Mouse (Mus musculus): ENCODE results near the gene Dusp28.
A peak's percentile ranks its signal among the peaks of the same experiment; 100 is the strongest.

The Dusp28 gene

GRCm38 (mm10) chr1:92906779-92907631 lies at the start of gene Dusp28:
Gene Dusp28, plus strand, starts transcription at chr1:92906981.
- peak; percentile 82 for DNase-seq

DNA sequence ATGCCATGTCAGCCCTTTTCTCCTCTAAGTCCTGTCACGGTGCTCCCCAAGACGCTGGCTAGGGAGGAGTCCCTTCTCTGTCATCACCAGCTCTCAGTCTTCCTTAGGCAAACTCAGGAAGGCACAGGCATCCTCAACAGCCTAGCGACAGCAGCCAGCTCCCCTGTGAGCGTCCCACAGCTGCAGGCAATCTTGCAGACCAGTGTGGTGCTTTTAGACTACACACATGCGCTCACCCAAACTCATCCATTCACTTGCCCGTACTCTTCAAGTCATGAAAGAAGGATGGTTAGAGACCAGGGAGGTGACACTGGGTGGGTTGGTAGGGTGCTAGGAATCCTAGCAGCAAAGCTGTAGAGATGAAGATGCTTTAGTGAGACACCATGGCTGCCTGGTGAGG lies 45.3 kb upstream of the Dusp28 start:
- no peak for DNase-seq

DNA sequence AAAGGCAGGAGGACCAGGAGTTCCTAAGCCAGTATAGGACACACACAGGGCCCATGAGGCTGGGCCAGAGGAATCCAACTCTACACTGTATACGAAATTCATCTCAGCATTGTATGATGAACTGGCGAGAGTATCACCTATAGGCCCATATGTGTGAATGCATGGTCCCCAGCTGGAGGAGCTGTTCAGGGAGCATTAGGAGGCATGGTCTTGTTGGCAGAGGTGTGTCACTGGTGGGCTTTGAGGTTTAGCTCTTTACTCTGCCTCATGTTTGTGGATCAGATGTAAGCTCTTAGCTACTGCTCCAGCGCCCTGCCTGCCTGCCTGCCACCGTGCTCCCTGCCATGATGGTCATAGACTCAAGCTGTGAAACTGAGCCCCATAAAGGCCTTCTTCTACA lies 43.5 kb upstream of the Dusp28 start:
- DNase-seq = no peak

DNA sequence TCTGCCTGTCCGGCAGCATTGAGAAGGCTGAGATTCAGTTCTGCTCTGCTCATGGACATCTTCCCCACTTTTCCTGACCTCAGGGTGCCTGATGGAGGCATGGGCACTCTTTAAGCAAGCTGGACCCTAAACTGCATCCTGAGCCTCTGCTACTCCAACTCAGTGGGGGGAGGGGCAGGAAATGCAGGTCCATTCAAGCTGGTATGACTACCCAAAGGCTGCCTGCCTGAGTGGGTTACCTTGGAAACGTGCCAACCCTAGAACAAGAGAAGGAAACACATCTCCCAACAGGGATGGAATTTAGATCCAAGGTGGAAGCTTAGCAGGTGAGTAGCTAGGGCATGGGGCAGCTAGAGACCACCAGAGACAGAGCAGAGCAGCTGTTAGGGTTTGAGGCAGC lies 40.6 kb upstream of the Dusp28 start:
- DNase-seq = no peak

GRCm38 (mm10) chr1:92869985-92870384 lies 36.8 kb upstream of the Dusp28 start:
- no peak for DNase-seq

- DNase-seq = no peak
Observed at GRCm38 (mm10) chr1:92872666-92873065, 34.1 kb upstream of the Dusp28 start.

GRCm38 (mm10) chr1:92874011-92874410 lies 32.8 kb upstream of the Dusp28 start:
- DNase-seq = no peak

DNA sequence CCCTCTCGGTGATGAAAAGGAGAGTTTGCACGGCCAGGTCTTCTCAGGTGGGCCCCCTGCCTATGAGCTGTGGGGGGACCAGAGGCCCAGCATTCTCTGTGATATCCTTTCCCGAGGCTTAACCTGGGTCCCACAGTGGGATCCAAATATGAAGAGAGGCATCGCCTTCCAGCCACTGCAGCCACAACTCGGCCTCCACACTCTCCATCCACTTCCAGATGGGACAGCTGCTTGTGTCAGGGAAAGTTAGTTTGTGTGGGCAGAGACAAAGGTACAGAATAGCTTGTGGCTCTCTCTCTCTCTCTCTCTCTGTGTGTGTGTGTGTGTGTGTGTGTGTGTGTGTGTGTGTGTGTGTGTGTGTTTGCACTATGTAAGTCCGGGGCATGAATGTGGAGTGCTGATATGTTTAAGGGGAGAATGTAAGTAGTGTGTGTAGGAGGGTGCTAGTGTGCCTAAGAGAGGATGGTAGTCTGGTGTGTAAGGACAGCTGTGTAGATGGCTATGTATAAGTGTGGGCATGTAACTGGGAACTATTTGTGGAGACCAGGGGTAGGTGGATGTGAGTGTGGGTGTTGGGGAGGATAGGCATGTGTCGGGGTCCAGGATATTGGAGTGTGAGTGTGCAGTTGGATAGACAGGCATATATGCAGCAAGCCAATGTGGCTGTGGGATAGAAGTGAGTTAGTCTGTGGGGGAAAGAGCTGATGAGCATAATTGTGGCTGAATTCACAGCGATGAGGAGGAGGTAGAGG lies 31.2 kb upstream of the Dusp28 start:
- no peak for DNase-seq

DNA sequence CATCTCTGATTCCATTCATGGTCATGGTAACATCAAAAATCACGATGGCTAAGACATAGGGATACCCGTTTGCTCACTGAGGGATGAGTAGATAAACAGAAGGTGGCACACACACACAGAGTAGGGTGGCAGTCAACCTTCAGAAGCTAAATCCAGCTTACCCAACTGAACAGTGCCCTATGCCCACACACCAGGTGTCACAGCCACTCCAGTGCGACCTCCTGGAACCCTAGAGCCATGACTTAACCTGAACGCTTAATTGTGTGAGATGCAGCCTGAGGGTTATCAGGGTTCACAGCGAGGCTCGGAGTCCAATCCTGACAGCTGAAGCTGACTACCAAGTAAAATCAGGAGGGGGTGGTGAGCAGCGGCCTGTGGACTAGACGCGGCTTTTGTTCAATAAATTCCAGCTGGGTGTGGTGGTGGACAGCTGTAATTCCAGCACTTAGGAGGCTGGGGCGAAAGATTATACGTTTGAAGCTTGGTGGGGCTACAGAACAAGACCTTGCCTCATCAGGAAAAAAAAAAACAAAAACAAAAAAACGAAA lies 29.3 kb upstream of the Dusp28 start:
- no peak for DNase-seq

DNA sequence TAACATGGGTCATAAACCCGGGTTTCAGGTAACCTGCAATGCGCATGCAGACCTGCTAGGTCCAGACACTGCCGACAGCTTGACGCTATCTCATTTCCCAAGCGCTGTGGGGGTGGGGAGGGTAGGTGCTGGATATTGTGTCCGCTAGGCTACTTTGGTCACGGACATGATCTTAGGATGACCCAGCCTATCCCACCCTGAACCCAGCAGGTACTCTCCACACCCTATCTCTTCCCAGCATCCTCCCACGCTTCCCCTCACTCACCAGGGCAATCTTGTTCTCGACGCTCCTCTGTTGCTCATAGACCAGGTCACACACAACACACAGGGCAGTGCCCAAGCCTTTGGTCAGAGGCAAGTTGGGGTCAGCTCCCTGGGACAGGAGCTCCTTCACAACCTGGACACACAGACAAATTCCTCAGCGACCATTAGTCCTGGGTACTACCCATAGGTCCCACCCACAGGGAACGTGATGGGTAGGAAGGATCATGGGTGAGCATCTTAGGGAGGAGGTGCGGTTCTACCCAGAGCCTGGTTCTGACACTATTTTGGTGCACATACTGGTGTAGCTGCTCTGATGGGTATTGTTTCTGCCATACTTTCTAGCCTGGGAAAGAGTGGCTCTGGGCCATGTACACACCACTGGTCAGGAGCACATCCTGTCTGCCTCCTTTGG lies 28.6 kb upstream of the Dusp28 start:
- no peak for DNase-seq

DNA sequence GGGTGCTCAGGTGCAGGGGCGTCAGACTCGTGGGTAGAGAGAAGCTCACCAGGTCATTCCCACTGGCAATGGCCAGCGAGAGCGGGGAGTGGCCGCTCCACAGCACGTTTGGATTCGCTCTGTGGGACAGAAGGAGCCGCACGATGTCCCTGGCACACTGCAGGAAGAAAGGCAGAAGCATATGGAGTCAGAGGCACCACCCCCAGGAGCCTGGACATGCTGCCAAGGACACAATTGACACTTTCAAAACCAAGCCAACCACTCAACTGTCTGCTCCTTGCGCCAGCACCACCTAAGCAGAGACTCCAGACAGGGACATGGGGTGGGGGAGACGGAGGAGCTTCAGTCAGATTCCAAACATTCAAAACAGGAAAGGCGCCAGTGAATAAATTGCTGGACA lies 27.5 kb upstream of the Dusp28 start:
- DNase-seq = no peak

DNA sequence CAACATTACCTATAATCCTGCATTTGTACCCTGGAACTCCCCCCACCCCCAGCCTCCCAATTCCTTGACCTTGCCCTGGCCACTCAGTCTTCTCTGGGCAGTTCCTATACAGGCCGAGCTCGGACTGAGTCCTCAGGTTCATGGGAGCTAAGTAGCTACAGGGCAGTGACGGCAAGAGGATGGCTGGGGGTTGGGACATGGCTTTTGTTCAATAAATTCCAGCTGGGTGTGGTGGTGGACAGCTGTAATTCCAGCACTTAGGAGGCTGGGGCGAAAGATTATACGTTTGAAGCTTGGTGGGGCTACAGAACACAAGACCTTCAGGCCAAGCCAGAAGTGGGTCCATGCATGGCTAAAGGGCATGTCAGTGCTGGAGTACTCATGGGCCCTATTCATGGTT lies 26.7 kb upstream of the Dusp28 start:
- no peak for DNase-seq

- no peak for DNase-seq
Observed at GRCm38 (mm10) chr1:92881982-92882381, 24.8 kb upstream of the Dusp28 start.

DNA sequence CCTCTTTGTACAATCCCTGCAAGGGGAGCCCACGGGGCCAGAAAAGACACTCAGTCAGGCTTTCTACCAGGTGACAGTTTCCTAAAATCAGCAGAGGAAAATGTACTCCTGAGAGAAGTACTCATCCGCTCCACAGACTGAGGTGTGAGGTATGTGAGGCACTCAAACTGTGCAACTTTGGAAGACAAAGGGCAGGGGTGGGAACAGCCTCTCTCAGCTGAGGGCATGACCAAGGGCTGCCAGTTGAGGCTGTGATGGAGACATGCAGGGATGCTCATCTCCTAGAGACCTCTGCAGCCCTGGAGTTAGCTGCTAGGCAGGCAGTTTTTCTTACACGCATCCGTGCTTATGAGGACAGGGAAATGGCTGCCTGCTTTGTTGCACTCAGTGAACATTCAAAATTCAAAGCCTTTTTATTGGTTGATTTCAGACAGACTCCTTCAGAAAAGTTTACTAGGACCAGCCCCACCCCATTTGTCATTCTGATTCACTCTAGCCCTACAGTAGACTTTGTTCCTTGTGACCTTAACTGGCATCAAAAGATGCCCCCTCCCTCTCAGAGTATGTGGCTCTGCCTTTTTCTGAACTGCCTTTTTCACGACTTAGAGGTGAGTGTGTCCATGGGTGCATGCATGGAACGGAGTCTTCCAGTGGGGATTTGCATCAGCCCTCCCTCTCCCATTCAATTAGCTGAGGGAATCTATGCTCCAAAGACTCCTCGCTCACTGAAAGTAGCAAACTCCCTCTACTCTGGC lies 17.7 kb upstream of the Dusp28 start:
- DNase-seq = no peak

DNA sequence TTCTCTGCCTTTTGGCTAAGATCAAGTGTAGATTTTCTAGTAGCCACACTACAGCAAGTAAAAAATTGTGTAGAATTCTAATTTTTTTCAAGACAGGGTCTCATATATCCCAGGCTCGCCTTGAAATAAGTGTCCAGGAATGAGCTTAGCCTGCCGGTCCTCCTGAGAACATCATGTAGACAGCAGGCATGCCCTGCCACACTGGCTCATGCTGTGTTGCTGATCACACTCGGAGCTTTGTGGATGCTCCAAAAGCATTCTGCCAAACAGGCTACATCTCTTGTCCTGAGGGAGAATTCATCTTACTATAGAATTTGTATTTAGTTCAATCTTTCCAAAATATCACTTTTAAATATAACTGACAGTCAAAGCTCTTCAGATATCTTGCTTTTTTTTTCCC lies 14.0 kb upstream of the Dusp28 start:
- DNase-seq = no peak

- no peak for DNase-seq
Observed at GRCm38 (mm10) chr1:92893896-92894295, 12.9 kb upstream of the Dusp28 start.

DNA sequence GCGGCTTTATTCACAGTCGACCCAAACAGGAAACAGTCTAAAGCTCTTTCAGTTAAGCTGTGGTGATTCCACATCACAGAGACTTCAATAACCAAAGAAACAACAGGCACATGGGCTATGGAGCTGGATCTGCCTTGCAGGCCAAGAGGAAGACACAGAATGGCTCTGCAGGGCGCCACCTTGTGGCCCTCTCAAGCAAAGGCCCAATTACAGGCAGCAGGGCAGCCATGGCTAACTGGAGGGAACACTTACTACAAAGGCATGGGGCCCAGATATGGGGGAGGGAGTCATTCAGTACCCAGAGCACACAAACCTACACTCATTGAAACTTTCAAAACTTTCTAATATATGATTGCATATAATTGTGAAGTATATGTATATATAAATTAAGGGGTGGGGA lies 11.7 kb upstream of the Dusp28 start:
- DNase-seq = peak; percentile 75

DNA sequence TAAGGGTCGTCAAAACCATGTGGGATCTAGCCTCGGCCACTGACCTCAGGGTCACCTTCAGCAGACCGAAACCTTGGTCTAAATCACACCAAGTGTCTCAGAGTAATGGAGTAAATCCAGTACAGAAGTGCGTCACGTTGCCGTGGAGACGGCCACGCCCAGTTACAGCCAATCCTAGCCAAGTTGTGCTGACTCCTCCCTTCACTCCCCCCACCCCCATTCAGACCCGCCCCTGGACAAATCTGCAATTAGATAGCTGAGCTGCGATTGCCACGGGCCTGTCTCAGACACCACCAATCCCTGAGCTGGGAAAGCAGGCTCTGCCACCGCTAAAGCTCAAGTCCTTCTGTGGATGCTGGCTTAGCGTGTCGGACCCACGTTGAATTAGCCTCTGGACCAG lies 4.0 kb upstream of the Dusp28 start, which contains the start of gene Ankmy1:
Gene Ankmy1, minus strand, starts transcription at position 121 of the 400 bp plus-strand sequence.
- no peak for DNase-seq

- DNase-seq = no peak
Observed at GRCm38 (mm10) chr1:92903627-92904026, 3.2 kb upstream of the Dusp28 start.

- no peak for DNase-seq
Observed at GRCm38 (mm10) chr1:92905703-92906310, 974 bp upstream of the Dusp28 start.

- DNase-seq = no peak
Observed at GRCm38 (mm10) chr1:92907632-92908360, 1.0 kb downstream of the Dusp28 start.
